Mouse (Mus musculus): ENCODE measurements around the gene Ergic2.

DNA sequence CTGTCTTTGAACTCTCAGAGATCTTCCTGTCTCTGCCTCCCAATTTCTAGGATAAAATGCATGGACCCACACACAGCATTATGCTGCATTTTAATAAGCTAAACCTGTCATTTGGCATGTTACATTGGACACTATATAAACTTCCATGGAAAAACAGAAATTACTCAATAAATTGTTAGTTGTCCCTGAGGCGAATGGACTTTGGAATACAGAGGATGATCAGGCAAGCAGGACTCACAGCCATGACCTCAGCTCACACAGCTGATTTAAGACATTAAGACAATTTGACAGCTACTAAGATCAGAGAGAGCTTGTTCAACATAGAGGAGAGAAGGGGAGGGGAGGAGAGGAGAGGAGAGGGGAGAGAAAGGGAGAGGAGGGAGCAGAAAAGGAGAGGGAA is 69.8 kb downstream of the Ergic2 start:
- TF ChIP-seq CTCF (IDR thresholded peaks at IDR 0.05; ENCODE audit: low read depth) (no peak), EP300 (IDR thresholded peaks at IDR 0.05; ENCODE audit: low read depth) (no peak)
